Mouse (Mus musculus) small intestine, adult 2 months (tissue): ENCODE data around the gene Rab33b.

Experiments
- CTCF ChIP-seq: fragments of 200-500 bp; IDR thresholded peaks from 2 replicates; pipeline ENCODE4 v1.5.1; 2012; ENCODE audit warnings: low read depth, mild to moderate bottlenecking, control low read depth, inconsistent platforms, low read length, moderate library complexity, mixed read lengths; ENCODE audit not compliant: insufficient replicate concordance, insufficient read length; ENCODE audit errors: extremely low read depth
- POLR2A ChIP-seq: fragments of 200-500 bp; IDR thresholded peaks from 2 replicates; pipeline ENCODE4 v1.6.1; 2012; ENCODE audit warnings: low read depth, mild to moderate bottlenecking, control low read depth, inconsistent platforms, low read length, moderate library complexity

GRCm38 (mm10) chr3:51494466-51494865 lies 10.7 kb downstream of the Rab33b start:
- TF ChIP-seq CTCF: no peak
- TF ChIP-seq POLR2A: no peak
